In the genomic region with DNA sequence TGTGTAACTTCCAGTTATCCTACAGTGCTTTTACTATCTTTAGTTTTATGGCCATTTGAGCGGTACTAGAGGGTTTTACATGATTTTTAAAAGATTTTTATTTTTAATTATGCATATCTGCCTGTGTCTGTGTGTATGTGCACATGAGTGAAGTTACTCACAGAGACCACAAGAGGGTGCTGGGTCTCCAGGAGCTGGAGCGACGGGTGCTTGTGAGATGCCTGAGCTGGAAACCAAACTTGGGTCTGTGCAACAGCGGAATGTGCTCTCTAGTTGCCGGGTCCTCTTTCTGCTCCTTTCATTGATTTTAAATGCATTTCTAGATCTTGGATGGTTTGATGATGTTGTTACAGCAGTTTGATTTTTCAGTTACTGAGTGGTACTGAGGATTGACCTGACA, we compare ENCODE assay signal across 19 mouse cellular contexts. TPM values are rescaled to one million over a fixed set of nuclear protein-coding genes. Genes with fewer than 3 reads are reported as not detected.
DNase-seq lines count a peak whose midpoint lies in the region; ATAC-seq and TF ChIP-seq lines count a peak whose summit lies in the region.
"Had no signal": no experiment of that assay in that cellular context is flagged by ENCODE, and none has a peak within 500 bp of the region (broad histone marks: within the 10 kb centered on the region; RNA-seq: fewer than 3 reads in every experiment).

No protein-coding gene starts in this region.

- H3K4me1 ChIP-seq in midbrain, postnatal 0 days (ENCODE audit: insufficient read depth, low read length), result no peaks in the 10 kb centered on the region
- no peaks in the 10 kb centered on the region for H3K4me1 ChIP-seq in midbrain, embryonic 13.5 days (replicated peaks)
- no peaks in the 10 kb centered on the region for H3K4me1 ChIP-seq in ES-Bruce4 (ENCODE audit: control insufficient read depth, insufficient read depth, low read length)
- no peaks in the 10 kb centered on the region for H3K4me1 ChIP-seq in neural tube, embryonic 15.5 days
- H3K4me1 ChIP-seq: forebrain, embryonic 12.5 days; hindbrain, embryonic 13.5 days; limb, embryonic 15.5 days; neural tube, embryonic 13.5 days had no signal

- H3K27me3 ChIP-seq in midbrain, postnatal 0 days (ENCODE audit: insufficient read depth, low read length), result no peaks in the 10 kb centered on the region
- no peaks in the 10 kb centered on the region for H3K27me3 ChIP-seq in midbrain, embryonic 13.5 days
- H3K27me3 ChIP-seq in ES-Bruce4 (ENCODE audit: control insufficient read depth, insufficient read depth, low read length, poor library complexity, severe bottlenecking), result no peaks in the 10 kb centered on the region
- H3K27me3 ChIP-seq in neural tube, embryonic 15.5 days (replicated peaks), result no peaks in the 10 kb centered on the region
- H3K27me3 ChIP-seq: forebrain, embryonic 12.5 days; hindbrain, embryonic 13.5 days; limb, embryonic 15.5 days; neural tube, embryonic 13.5 days had no signal

- H3K27ac ChIP-seq in midbrain, postnatal 0 days (ENCODE audit: low read depth, low read length), result no peak overlapping the region
- H3K27ac ChIP-seq in midbrain, embryonic 13.5 days, result no peak overlapping the region
- H3K27ac ChIP-seq in ES-Bruce4 (ENCODE audit: insufficient read depth, low read length), result no peak overlapping the region
- no peak overlapping the region for H3K27ac ChIP-seq in neural tube, embryonic 15.5 days (replicated peaks)
- H3K27ac ChIP-seq: forebrain, embryonic 12.5 days; hindbrain, embryonic 13.5 days; limb, embryonic 15.5 days; neural tube, embryonic 13.5 days had no signal

- TF ChIP-seq EP300 in ES-Bruce4 (IDR thresholded peaks at IDR 0.05; ENCODE audit: insufficient read depth, low read depth, low read length), result no peak

- H3K4me3 ChIP-seq in midbrain, postnatal 0 days (ENCODE audit: low read depth, low read length), result no peak overlapping the region
- H3K4me3 ChIP-seq in midbrain, embryonic 13.5 days (replicated peaks), result no peak overlapping the region
- no peak overlapping the region for H3K4me3 ChIP-seq in ES-Bruce4 (ENCODE audit: low read depth, low read length)
- no peak overlapping the region for H3K4me3 ChIP-seq in neural tube, embryonic 15.5 days (replicated peaks)
- H3K4me3 ChIP-seq: forebrain, embryonic 12.5 days; hindbrain, embryonic 13.5 days; limb, embryonic 15.5 days; neural tube, embryonic 13.5 days had no signal

- peak; percentile 32 for TF ChIP-seq CTCF in midbrain, postnatal 0 days (IDR thresholded peaks at IDR 0.05)
- TF ChIP-seq CTCF in ES-Bruce4 (IDR thresholded peaks at IDR 0.05; ENCODE audit: low read depth, low read length), result peak; percentile 53

- no peaks in the 10 kb centered on the region for H3K36me3 ChIP-seq in midbrain, postnatal 0 days (ENCODE audit: insufficient read depth, low read length)
- no peaks in the 10 kb centered on the region for H3K36me3 ChIP-seq in midbrain, embryonic 13.5 days
- H3K36me3 ChIP-seq in ES-Bruce4 (ENCODE audit: control insufficient read depth, insufficient read depth, low read length, poor library complexity, severe bottlenecking), result no peaks in the 10 kb centered on the region
- no peaks in the 10 kb centered on the region for H3K36me3 ChIP-seq in neural tube, embryonic 15.5 days
- H3K36me3 ChIP-seq: forebrain, embryonic 12.5 days; hindbrain, embryonic 13.5 days; limb, embryonic 15.5 days; neural tube, embryonic 13.5 days had no signal

- DNase-seq in kidney, postnatal 10 days, result peak; percentile 13
- no peak for DNase-seq in kidney, adult 9 months
- no peak for DNase-seq in midbrain, postnatal 0 days (ENCODE audit: low spot score)
- DNase-seq in R1 (ENCODE audit: low read depth, low spot score), result peak; percentile 71
- DNase-seq: adrenal gland, adult 8-10 months; cerebellum, adult 11-12 months; cerebellum, postnatal 36 days; kidney, postnatal 14 days; lung, postnatal 10 days; right cerebral cortex, postnatal 25 days had no signal

- H3K4me2 ChIP-seq in midbrain, postnatal 0 days (ENCODE audit: low read depth, low read length, poor library complexity, severe bottlenecking), result no peak overlapping the region
- H3K4me2 ChIP-seq in midbrain, embryonic 13.5 days (replicated peaks), result no peak overlapping the region
- no peak overlapping the region for H3K4me2 ChIP-seq in neural tube, embryonic 15.5 days
- H3K4me2 ChIP-seq: forebrain, embryonic 12.5 days; hindbrain, embryonic 13.5 days; limb, embryonic 15.5 days; neural tube, embryonic 13.5 days had no signal

- H3K9me3 ChIP-seq in midbrain, postnatal 0 days (ENCODE audit: low read length), result no peaks in the 10 kb centered on the region
- no peaks in the 10 kb centered on the region; the same call in 1 of the 2 replicates for H3K9me3 ChIP-seq in midbrain, embryonic 13.5 days
- no peaks in the 10 kb centered on the region for H3K9me3 ChIP-seq in ES-Bruce4 (replicated peaks; ENCODE audit: control insufficient read depth, insufficient read depth, low read length, poor library complexity, severe bottlenecking)
- H3K9me3 ChIP-seq in neural tube, embryonic 15.5 days (replicated peaks), result no peaks in the 10 kb centered on the region
- H3K9me3 ChIP-seq: forebrain, embryonic 12.5 days; limb, embryonic 15.5 days had no signal

- no peak overlapping the region for H3K9ac ChIP-seq in midbrain, postnatal 0 days (replicated peaks; ENCODE audit: low read length, poor library complexity, severe bottlenecking)
- H3K9ac ChIP-seq in midbrain, embryonic 13.5 days (replicated peaks), result no peak overlapping the region
- H3K9ac ChIP-seq in ES-Bruce4 (ENCODE audit: low read depth, poor library complexity, severe bottlenecking), result no peak overlapping the region
- H3K9ac ChIP-seq in neural tube, embryonic 15.5 days (replicated peaks), result no peak overlapping the region
- H3K9ac ChIP-seq: forebrain, embryonic 12.5 days; hindbrain, embryonic 13.5 days; limb, embryonic 15.5 days; neural tube, embryonic 13.5 days had no signal

- WGBS in midbrain, postnatal 0 days, result 97% methylated on average over 5 of the region's 5 CpGs
- 99% methylated on average over 5 of the region's 5 CpGs for WGBS in midbrain, embryonic 13.5 days
- WGBS in neural tube, embryonic 15.5 days, result 92% methylated on average over 5 of the region's 5 CpGs

- ATAC-seq in midbrain, postnatal 0 days (ENCODE audit: low FRiP score), result no peak
- ATAC-seq in midbrain, embryonic 13.5 days, result no peak
- no peak for ATAC-seq in neural tube, embryonic 15.5 days (ENCODE audit: low FRiP score)
- ATAC-seq in megakaryocyte, adult 5-6 weeks (ENCODE audit: poor library complexity, severe bottlenecking), result no peak

- TF ChIP-seq POLR2A in ES-Bruce4 (IDR thresholded peaks at IDR 0.05; ENCODE audit: insufficient read depth, low read length), result no peak

RNA-seq across cellular contexts. Expression of a gene that starts 24.5 kb away (rescaled TPM):
- 0.27 and 0.94 TPM in 2 replicates for total RNA-seq in midbrain, postnatal 0 days (2014; rRNA removed)
- 0.23 and 0.34 TPM in 2 replicates for polyA plus RNA-seq in midbrain, postnatal 0 days (2015; fragmentation: Nextera tagmentation; extraction: Ambion mirVana)
- 1.2 and 1.3 TPM in 2 replicates for polyA plus RNA-seq in midbrain, embryonic 13.5 days (2015; fragmentation: Nextera tagmentation; extraction: Ambion mirVana)
- 18.8 and 20.2 TPM in 2 replicates for polyA plus RNA-seq in ES-Bruce4 (2011; ENCODE audit: insufficient read depth, insufficient read length, low read depth, missing spikeins)
- polyA plus RNA-seq in neural tube, embryonic 15.5 days (2015; fragmentation: Nextera tagmentation; extraction: Ambion mirVana), result 0.31 and 0.73 TPM in 2 replicates
- total RNA-seq in megakaryocyte, adult 5-6 weeks (2015), result 80.0 and 90.2 TPM in 2 replicates
- total RNA-seq in megakaryocyte, adult 5-6 weeks (2017), result 13.3 and 18.5 TPM in 2 replicates
- total RNA-seq: gastrocnemius, adult 18-20 months had no signal

RNA-seq across cellular contexts. Expression of a gene that starts 59.8 kb away (rescaled TPM):
- total RNA-seq in midbrain, postnatal 0 days (2014; rRNA removed), result 91.1 and 137 TPM in 2 replicates
- polyA plus RNA-seq in midbrain, postnatal 0 days (2015; fragmentation: Nextera tagmentation; extraction: Ambion mirVana), result 84.8 and 101 TPM in 2 replicates
- 153 and 157 TPM in 2 replicates for polyA plus RNA-seq in midbrain, embryonic 13.5 days (2015; fragmentation: Nextera tagmentation; extraction: Ambion mirVana)
- polyA plus RNA-seq in ES-Bruce4 (2011; ENCODE audit: insufficient read depth, insufficient read length, low read depth, missing spikeins), result 234 and 236 TPM in 2 replicates
- polyA plus RNA-seq in neural tube, embryonic 15.5 days (2015; fragmentation: Nextera tagmentation; extraction: Ambion mirVana), result 96.8 and 101 TPM in 2 replicates
- 91.4 and 94.3 TPM in 2 replicates for total RNA-seq in megakaryocyte, adult 5-6 weeks (2015)
- total RNA-seq in megakaryocyte, adult 5-6 weeks (2017), result 230 and 242 TPM in 2 replicates

Comparison
In these comparisons a context has a peak if more than half of its experiments do, and no peak if none do; other contexts are left out.
1. DNase-seq: peak in kidney, postnatal 10 days (single experiment) and R1 (single experiment); none in kidney, adult 9 months (single experiment) and midbrain, postnatal 0 days (single experiment).